Mouse (Mus musculus) urinary bladder, adult 2 months (tissue): ENCODE measurements around the gene Vegfc. TPM values are rescaled to one million over a fixed set of nuclear protein-coding genes. Genes with fewer than 3 reads are reported as not detected.
A peak's percentile ranks its signal among the peaks of the same experiment; 100 is the strongest.

Source experiments
- DNase-seq: peaks from one replicate; pipeline ENCODE4 v3.0.0; 2022; ENCODE audit warnings: low spot score
- polyA plus RNA-seq: library from polyadenylated mRNA; depleted of rRNA; stranded (reverse); fragments of >200 nt; gene quantifications from 2 replicates; pipeline ENCODE4 v1.2.3, GENCODE M21; 2012; rRNA removed

Vegfc gene
- 7.3 and 8.6 TPM in 2 replicates for polyA plus RNA-seq

DNA sequence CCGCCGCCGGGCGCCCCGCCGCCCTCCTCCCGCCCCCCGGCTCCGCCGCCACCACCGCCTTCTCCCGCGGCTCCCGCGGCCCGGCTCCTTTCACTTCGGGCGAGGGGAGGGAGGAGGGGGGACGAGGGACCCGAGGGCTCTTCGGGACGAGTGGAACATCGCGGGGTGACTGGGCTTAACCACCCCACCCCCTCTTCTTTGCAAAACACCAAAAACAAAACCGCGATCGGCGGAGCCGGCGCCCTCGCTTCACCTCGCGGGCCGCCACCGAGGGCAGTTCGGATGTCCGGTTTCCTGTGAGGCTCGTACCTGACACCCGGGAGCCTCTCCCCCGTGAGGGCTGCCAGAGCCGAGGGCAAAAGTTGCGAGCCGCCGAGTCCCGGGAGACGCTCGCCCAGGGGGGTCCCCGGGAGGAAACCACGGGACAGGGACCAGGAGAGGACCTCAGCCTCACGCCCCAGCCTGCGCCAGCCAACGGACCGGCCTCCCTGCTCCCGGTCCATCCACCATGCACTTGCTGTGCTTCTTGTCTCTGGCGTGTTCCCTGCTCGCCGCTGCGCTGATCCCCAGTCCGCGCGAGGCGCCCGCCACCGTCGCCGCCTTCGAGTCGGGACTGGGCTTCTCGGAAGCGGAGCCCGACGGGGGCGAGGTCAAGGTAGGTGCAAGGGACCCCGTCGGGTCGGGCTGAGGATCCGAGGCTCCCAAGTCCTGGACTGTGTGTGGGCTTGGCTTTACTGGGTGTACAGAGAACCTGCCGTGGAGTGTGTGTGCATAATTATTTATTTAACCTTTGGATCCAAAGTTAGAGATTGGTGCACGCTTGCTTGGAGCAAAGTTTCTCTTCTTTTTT lies at the start of gene Vegfc:
TSS of gene Vegfc (plus strand) at position 336 of the 850 bp plus-strand sequence.
- peak; percentile 45 for DNase-seq

DNA sequence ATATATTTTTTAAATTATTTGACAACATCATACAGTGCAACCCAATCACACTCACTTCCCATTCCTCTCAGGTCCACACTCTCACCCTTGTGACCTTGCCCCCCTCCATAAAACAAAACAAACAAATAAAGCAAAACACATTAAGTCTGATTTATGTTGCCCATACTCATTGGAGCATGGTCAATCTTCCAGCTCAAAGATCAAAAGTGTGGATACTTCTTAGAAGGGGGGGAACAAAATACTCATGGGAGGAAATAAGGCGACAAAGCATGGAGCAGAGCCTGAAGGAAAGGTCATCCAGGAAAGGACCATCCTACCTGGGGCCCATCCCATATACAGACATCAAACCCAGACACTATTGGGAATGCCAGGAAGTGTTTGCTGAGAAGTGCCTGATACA lies 42.8 kb upstream of the Vegfc start:
- DNase-seq: no peak

DNA sequence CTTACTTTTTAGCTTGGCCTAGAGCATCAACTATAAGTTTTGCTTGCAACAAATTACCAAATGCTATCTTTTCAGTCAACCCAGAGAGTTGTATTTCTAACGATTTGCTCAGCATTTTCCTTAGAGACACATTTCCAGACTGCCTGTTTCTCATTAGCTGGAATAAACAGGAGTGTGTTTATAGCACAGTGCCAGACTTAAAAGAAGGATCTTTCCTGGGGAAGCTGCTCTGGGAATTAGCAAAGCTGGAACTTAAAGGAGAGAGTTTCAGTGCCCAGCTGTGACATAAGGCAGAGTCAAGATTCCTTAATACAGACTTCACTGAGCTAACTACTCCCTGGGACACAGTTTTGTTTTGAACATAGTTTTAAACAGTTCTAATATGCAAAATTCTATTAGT lies 34.8 kb upstream of the Vegfc start:
- DNase-seq: no peak

DNA sequence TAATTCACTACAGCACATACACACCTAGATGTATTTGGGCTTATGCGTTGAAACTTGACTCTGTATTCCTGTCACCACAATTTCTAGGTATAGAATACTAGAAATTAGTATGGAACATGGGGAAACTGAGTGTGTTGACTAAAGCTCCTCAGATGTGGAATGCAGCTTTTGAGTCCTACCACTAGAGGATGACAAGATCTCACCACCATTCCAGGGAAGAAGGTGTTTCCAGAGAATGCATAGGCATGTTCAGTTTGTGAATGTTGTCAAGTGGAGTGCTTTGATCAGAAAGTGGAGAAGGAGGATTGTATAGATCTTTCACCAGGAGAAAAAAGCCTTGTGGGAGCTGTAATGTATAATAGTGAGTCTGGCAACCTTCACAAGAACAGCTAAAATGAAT lies 33.9 kb upstream of the Vegfc start:
- no peak for DNase-seq

DNA sequence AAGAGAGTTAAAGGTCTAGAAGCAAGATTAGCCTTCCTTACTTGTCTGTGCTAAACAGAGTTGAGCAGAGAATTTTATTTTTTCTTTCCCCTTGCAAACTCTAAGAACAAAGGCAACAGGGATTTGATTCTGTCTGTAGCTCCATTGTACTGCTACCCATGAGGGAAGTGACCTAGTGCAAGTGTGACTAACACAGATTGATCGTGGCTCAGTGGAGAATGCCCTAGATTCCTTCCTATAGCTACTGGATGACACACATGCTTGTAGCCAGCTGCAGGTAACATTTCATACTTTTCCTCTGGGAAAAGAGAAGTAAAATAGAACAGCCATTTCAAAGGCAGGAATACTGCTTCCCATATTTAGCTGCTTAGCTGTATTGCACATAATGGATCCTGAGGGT lies 24.2 kb upstream of the Vegfc start:
- DNase-seq: no peak

DNA sequence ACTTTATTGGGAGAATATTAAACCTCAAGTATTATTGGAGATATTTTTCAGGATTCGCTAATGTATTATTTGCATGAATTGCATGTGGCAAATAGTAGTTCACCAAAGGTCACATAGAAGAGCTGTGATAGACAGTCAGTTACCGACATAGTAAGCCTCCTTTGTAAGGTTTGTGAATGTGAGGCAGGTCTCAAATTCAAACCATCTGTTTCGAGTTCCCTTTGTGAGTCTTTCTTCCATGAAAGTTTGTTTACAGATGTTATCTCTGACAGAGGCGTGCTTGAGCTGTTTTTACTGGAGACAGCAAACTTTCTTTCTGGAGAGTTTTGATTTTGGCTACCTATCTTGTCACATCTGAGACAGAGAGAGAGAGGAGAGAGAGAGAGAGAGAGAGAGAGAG lies 11.9 kb upstream of the Vegfc start:
- no peak for DNase-seq

DNA sequence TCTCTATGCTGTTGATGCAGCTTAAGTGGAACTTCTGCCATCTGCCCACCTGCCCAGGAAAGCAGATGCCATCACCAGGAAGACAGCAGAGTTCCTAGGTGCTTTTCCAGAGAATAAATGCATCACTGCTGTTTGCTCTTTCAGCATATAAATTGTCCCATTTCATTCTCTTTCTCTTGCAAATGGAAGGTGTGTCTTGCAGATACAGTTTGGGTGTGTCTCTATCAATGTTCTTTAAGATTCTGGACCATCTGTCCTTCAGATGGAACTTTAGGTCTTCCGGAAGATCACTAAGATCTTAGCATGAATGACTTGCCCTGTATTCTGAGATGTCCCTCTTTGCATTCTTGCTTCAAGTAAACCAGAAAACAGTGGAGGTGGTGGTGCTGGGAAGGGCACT lies 1.1 kb upstream of the Vegfc start:
- DNase-seq: no peak

DNA sequence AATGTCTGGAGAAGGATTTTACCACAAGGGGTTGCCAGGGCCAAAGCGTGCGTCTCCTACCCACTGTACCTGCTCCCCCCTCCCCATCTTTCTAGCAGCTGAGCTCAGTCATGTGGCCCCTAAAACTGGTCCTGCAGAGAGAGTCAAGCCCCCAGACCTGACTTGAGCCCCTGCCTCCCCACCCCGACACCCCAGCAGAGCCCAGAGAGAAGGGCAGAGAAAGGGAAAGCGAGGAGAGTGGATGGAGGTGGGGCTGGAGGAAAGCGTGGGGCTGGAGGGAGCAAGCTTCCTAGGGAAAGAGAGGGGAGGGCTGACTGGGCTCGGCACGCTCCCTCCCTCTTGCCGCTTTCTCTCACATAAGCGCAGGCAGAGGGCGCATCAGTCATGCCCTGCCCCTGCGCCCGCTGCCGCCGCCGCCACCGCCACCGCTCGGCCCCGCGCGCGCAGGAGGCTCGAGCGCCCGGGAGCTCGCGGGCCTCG lies 575 bp upstream of the Vegfc start:
- peak; percentile 27 for DNase-seq

DNA sequence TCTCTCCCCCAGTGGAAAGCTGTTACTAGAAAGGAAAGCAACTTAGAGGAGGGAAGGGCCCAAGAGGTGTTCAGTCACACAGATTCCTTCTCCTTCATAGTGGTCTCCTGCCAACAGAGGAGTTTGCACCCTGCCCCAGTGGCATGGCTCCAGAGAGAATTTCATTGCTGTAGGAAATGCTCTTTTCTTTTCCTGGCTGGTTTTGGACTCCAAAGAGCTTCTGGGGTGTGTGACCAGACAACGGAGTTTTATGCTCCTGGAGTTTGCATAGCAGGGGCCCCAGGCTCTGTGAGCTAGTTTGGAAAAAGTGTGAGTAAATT lies 675 bp downstream of the Vegfc start:
- DNase-seq: no peak

DNA sequence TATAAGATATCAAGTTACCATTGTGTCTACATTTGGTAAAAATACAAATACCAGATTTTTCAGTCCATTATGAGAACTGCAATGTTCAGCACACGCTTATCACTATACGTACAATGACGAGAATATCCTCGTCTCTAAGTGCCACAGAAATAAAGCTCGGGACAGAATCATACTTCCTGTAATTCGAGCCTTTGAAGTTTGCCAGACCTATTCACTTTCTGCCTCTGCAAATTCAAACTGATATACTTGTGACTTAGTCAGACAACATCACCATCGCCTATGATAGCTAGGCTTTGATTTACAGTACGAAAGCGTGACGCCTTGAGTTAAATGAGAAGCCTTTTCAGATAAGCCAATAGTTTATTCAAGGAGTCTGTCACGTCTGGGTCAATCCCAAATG lies 1.6 kb downstream of the Vegfc start:
- no peak for DNase-seq

DNA sequence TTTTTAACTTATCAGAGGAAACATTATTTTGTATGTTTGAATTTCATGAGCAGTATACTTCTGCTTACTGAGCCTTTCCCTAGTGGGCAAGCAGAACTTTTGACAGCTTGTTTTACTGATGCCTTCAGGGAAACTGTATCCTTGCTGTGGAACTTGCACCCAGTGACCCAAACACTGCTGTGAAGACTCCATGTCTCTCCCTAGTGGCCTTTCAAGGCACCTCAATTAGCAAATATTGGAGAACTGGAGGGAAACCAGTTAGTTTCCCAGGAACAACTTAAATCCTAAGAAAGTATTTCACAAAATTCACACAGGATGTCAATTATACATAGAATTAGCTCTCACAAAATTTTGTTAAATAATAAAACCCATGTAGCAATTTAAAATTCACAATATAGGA lies 2.2 kb downstream of the Vegfc start:
- no peak for DNase-seq

DNA sequence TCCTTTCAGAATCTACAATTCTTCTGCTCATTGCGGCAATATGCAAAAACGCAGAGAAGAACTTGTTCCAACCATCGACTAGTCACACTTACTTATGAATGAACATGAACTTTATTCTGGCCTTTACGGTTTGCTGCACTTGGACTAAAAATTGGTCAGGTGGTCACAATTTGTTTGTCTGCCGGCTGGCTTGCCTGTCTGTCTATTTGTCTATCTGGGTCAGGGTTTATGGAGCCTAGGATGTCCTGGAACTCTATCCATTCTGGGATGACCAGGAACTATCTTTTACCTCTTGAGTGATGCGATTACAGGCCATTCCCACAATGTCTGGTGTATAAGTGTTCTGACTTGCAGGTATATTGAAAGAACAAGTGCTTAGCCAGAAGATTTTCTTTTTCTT lies 8.5 kb downstream of the Vegfc start:
- DNase-seq: no peak

DNA sequence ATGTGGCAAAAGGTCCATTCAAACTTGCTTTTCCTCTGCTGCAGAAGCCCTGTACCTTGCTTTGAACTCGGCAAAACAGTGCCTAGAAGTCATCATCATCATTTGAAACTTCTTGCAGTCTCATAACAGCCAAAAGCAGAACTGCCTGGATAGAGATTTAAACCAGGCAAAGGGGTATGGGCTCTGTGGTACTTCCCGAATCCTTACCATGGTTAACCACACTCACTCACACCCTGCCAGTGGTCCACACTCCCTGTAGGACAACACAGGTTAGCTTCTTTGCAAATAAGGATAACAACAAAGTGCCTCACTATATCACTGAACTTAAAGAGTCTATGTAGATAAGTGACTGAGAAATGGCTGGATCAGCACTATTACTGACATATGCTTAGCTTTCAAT lies 9.7 kb downstream of the Vegfc start:
- no peak for DNase-seq

DNA sequence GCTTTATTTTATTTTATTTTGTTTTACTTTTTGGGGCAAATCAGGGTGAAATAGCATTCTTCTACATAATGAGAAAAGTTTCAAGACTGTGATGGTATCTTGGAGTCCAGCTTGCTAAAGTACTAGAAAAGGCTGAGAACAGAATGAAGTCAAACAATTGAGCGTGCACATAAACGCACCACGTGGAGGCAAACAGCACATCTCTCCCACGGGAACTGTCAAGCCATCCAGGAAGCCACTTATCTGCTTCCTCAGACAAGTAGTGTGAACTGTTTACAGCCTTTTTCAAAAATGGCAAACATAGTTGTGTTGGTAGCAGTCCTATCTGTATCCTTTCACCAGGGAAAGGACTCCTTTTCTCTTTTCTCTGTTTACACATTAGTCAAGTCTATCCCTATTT lies 11.8 kb downstream of the Vegfc start:
- no peak for DNase-seq

DNA sequence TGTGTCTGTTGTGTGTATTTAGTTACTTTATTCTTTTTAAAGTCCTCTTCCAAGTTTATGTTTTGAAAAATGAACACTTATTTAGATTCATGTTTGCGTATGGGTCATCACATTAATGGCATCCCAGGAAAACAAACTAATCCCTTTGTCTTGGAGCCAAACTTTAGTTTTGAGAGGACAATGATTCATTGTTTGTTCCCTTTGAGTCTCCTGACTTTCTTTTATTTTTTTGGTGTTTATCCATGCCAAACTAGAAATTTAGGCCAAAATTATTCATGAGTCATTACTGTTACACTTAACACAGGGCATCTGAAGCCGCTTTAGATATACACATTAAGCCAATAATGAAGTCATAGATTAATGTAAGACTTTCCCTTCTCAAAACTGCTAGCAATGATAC lies 12.5 kb downstream of the Vegfc start:
- no peak for DNase-seq

DNA sequence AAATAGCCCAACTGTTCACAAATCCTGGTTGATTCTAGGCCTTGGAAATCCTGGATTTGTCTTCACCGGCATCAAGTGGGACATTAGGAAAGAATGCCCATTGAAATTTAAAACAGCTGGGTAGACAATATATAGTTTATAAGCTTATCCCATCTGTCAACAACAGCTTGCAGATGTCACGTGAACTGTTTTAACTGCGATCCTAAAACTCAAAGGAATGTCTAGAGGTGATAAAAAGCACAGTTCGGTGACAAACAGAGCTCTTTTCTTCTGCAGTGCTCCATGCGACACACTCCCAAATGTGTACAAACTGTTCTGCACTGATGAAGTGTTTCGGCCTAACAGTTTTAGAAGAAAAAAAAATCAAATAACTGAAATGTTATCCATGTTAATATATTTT lies 22.7 kb downstream of the Vegfc start:
- DNase-seq: no peak

DNA sequence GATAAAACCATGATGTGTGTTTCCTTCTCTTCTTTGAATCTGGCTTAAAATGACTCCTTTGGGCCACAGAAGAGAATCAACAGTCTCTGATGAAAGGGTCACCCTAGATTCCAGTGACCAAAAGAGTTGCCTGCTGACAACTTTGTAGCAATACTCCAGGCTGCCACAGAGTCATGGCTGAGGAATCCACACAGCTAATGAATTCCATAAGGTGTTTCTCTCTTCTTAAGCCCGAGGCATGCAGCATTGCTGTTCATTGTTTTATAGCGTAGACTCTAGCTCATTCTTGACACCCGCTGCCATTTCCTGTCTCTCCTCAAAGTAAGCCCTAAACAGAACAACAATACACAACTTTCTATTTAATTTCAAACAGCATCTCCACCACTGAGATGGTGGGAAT lies 37.2 kb downstream of the Vegfc start:
- DNase-seq: no peak

DNA sequence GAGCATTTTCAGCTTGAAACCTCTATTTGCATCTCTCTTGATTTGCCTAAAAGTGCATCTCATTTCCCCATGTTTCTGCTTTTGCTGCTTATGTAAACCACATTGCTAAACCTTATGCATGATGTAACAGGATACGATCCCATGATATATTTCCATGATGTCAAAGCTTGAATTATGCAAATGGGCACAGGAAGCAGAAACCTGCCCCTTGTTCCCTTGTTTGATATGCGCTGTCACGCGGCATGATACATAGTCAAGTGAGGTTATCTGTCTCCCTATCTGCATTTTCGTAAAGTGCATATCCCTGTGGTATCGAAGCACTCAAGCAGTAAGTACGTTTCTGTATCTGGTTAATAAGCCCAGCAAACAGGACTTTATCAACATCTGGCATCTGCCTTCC lies 42.7 kb downstream of the Vegfc start:
- no peak for DNase-seq

DNA sequence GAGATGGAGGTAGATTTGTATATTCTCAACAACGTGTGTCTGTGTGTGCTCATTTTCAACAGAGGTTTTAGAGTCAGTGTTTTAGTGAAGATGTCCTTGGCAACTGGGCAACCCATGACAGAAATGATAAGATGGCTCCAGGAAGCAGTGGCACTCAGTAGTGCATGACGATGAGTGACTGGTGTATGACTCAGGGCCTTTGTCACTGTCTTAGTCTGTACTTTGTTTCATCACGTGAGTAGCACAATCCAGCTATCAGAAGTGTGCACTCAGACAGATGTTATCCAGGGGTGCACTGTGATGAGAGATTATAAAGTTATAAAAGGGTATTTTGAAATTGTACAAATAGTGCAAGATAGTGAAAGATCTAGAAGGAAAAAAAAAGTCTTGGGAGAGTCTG lies 44.5 kb downstream of the Vegfc start:
- no peak for DNase-seq

DNA sequence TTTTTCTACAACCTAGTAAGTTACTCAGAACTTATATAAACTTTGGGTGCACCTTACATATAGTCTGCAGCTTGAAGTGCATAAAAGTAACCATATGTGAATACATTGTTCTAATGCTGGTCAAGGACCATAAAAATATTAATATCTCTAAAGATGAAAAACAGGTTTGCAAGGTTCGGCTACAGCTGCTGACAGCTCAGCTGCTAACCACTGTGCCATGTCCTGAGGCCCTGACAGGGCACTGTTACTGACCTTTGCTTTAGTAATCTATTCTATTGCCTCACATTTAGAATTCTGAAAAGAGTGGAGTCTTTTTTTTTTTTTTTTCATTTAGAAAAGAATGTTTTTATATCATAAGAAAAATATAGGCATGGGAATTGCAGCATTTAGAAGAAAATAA lies 44.9 kb downstream of the Vegfc start:
- DNase-seq: no peak

DNA sequence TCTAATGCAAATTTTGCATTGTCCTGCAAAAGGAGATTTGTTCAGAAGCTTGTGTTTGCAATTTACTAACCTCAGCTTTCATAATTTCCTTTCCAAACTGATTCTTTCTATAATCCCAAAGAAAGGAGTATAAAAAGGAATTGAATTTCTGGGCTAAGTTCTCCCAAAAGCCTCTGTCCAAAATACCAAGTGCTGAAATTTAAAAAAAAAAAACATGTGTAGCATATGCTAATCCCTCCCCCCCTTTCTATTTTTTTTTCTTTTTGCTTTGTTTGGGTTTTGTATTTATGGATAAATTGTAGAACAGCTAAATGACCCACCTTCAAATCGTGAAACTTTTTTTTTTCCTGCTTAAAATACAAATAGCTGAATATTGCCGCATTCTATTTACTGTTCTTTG lies 53.2 kb downstream of the Vegfc start:
- DNase-seq: no peak

DNA sequence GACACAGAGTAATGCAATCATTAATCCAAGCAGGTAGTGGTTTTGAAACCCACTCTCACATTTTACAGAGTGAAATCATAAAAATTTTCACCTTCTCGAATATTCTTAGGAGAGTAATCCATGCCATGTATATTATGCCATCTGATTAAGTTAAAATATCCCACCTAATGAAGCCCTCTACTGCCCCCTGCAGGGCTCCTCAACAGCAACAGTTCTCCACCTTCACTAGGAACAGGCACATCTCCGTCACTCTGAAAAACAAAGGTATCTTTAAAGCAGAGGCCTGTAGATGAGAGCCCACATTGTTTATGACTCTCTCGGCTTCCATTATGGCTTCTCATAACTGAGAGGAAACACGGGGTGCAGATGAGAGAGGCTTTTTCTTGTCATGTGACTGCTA lies 75.8 kb downstream of the Vegfc start:
- DNase-seq: no peak

DNA sequence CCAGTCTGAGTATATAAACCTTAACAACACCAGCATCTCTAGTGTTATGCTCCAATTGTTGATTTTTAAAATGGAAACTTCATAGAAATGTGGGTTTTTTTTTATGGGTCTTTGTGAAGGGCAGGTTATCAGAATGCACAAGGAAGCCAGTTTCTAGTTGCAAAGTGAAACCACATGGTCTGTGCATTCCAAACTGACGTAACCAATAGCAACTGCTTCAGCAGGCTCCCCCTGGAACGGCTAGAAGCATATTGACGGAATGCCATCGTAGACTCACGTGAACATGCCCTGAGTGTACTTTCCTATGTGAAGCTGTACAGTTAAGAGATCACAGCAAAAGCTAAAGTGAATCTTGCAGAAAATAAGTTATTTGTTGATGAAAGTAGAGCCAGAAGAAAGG lies 86.1 kb downstream of the Vegfc start:
- no peak for DNase-seq

DNA sequence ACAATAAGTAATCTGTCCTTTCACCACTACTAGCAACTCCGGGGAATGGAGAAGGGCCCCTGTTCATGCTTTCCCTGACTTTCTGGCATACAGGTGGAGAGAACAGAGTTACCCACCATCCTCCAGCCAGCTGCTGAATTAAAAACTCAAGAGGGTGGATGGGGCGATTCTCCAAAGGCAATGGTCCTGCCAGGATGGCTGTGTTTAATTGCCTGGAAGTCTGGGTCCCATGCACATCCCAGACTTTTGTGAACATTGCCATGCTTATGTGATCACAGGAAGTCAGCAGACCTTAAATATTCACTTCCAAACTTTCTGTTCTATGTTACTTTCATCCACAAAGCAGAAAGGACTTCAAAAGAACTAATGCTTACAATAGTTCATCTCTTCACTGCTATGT lies 107.9 kb downstream of the Vegfc start:
- DNase-seq: no peak
